Mouse (Mus musculus) c-Kit-positive CD71-positive TER-119-positive erythroid progenitor cells, embryonic 14.5 days (primary cell): ENCODE data around the gene BC048671.

ENCODE experiments used
- DNase-seq: peaks from one replicate; pipeline ENCODE4 v3.0.0-alpha.2; 2013; ENCODE audit warnings: low spot score

The BC048671 gene

DNA sequence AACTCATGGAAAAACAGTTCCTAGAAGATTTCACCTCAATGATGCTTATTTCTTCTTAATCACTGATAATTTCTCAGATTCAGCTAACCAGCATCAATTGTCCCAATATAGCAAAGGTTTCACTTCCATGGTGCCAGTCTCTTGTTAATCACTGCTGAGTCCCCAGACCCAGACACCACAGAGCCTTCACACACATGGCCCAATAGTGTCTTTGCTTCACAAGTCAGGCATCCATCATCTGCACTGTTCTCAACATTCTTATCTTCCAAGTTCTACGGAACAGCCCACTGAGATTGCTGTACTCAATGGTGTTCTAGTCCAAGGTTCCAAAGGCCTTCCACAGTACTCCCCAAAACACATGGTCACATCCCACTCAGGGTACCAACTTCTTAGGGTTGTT lies at the start of gene BC048671:
BC048671 (plus strand) TSS at position 301 of the 400 bp plus-strand sequence.
- no peak for DNase-seq

DNA sequence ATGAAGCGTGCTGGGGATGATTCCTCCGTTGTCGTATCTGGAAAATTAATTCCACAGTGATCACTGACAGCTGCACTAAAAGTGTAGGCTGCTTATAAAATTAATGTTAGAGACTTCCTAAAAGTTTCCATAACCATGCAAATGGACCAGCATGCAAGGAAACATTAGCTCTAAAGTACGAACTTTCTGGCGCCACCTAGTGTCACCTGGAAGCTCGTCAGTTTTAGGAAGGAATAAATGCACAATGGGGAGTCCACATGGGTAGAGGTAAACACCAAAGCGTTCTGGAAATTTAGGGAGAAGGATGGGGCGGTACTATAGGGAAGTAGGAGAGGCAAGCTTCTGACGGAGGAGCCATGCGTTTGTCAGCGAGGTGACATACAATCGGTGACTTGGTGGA lies 12.8 kb upstream of the BC048671 start:
- DNase-seq: no peak

DNA sequence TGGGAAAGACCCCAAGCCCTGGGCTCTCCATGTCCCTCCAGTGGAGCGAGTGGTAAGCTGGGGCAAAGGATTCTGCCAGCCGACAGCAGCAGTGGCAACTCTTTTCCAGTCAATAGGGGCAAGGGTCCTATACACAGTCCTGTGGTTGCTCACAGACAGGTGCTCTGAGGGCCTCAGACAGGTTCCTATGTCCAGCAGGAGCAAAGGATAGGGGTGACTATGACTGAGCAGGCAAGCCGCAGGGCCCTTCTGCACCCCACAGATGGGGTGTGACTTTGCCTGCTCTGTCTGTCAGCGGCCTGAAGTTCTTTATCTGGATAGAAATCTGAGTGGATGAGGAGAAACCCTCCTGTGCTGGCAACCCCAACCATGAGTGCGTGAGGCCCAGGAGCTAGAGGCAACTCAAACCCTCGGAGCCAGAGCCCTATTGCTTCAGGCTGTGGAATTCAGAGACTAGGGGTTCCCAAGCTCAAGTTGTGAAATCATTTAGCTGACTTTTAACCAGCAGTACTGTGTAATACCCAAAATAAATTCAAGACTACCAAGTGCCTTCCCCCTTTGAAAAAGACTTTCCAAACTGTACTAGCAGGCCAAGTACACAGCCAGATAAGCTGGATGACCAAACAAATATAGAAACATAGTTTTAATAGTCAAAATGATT lies 5.4 kb downstream of the BC048671 start:
- no peak for DNase-seq

DNA sequence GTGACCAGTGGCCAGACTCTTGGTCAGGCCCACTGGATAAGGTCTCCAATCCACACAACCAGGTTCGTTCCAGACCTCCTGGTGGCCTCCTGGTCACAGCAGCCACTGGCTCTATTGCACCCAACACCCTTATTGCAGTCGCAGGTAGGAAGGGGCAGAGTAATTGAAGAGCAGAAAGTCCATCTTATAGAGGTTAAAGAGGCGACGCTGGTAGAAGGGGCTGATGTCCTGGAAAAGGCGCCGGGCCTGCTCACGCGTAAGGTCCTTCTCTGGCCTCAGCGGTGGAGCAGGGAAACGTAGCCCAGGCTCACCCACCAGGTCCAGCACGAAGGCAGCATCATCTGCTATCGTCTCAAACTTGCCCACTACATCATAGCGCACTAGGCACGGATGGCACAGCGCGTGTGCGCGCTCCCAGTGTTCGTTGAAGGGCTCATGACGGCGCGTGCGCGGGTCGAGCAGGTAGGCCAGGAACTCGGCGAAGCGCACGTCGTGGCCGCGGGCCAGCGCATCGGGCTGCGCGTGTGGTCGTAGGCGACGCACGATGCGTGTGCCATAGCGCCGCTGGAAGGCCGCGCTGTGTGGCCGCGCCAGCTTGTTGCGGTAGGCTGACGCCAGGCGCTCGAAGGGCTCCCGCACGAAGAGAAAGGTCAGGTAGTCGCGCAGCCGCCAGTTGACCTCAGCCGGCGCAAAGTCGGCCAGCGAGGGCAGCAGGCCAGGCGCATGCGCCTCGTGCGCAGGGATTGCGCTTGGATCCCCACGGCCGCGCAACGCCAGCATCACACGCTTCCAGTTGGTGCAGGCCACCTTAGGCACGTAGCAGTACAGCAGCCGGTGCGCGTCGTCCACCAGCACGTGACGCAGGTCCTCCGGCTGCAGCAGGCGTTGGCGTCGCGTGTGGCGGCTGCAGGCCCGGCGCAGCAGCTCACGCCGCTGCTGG lies 8.1 kb downstream of the BC048671 start:
- DNase-seq: no peak

DNA sequence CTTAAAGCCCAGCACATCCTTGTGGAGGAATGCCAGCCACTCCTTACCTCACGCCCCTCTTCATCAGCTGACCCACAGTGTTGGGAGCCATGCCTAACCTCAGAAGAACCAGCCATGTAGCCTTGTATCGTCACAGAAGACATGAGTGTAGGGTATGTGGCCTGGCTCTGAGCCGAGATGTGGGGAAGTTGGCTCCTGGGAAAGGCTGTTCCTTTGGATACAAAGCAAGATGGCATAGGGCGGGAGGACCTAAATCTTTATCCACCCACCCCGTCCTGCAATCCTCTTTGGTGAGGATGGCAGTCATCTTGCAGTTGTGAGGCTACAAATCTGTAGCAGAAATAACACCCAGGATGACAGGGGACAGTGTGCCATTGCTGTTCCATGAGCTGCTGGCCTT lies 14.9 kb downstream of the BC048671 start:
- no peak for DNase-seq

DNA sequence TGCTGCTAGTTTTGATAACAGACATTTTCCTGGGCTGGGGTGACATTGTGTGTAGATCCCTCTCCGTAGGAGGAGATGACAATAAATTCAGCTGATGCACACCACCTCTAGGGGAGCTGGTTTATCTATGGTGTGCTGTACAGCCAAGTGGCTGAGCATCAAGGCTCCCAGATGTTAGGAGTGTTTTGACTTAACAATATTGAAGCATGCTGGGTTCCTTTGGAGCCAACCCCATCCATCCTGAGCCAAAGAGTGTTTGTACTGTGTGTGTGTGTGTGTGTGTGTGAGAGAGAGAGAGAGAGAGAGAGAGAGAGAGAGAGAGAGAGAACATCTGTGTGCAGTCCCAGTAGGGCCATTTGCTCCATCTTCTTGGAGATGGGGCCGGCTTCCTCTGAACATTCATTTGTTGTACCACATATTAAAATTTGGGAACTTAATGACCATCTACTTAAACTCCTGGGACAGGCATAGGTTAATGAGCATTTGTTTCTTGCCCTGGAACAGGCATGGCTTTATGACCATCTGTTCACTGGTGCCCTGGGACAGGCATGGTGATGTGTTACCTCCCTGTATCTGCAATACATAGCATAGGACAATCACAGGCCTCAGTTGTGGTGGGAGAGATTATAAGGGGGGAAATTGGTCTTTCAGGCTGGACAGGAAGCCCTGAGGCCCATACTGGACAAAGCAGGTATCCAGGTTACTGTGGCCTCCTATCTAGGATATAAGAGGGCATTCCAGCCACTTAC lies 16.7 kb downstream of the BC048671 start:
- DNase-seq: no peak

DNA sequence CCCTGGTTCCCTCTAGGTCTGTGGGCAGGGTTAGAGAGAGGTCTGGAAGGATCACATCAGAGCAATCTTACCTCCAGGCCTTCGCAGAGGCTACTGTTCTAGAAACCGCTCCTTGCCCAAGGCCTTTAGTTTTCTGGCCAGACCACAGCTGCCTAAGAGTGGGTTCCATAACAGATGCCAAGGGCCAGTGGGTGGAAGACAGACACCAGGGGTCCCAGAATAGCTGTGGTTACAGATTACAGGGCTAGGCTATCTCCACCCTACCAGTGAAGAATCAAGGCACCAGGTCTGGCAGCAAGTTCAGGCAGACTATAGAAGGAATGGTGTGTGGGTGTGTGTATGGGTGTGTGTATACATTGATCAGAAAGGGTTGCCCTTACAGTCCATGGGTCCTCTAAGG lies 18.0 kb downstream of the BC048671 start:
- no peak for DNase-seq

DNA sequence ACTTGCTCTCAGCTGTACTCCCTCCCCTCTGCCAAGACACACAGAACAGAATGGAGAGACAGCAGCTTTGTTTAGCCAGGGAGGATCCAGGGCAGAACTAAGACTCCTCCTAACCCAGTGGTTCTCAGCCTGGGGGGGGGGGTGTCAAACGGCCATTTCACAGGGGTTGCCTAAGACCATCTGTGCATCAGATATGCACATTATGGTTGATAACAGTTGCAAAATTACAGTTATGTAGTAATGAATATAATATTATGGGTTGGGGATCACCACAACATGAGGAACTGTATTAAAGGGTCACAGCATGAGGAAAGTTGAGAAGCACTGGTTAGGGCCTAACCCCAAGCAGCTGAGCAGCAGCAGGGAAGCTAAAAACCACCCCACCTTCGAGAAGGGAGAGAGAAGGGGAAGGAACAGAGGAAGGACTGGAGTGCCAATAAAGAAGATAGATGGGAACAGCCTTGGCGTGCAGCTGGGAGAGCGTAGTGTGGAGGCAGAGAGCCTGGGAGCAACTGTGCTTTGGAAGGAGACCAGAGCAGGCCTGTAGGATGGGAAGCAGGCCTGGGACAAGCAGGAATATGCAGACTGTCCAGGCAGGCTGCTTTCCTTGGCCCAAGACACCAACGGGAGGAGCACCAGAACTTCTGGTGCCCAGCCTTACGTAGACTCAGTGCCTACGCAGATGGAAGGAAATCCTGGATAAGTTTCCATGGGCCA lies 18.6 kb downstream of the BC048671 start:
- DNase-seq: no peak

DNA sequence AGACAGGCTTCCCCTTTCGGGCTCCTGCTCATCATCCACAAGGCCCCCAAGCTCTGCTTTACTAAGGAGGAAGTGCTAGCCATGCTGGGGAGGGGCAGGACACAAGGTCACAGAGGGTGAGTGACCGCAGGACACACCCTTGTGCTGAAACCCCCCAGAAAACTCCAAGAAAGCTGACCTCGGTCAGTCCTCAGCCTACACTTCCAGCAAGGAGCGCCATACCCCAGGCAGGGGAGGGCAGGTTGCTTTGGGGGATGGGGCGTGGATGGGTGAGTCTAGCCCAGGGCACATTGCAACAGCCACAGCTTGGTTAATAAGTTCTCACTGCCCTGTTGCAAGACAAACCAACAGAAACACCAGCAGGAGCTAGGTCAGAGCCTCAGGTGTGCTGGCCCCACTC lies 19.4 kb downstream of the BC048671 start:
- no peak for DNase-seq

DNA sequence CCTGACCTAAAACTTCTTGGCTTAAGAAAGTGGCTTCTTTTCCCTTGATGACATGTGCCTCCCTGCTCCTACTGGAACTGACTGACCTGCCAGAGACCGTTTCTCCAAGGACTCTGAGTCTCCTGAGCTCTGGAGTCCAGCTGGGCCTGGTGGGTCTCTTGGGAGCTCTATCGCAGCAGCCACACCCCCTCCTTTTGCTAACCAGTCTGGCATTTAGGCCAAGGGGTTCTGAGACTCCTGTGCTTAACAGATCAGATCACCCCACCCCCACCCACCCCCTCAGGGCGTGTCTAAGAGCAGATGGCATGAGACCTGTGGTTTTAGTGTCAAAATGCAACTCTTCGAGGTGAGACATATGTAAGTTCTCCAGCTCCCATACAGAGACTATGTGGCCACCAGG lies 20.8 kb downstream of the BC048671 start:
- no peak for DNase-seq

DNA sequence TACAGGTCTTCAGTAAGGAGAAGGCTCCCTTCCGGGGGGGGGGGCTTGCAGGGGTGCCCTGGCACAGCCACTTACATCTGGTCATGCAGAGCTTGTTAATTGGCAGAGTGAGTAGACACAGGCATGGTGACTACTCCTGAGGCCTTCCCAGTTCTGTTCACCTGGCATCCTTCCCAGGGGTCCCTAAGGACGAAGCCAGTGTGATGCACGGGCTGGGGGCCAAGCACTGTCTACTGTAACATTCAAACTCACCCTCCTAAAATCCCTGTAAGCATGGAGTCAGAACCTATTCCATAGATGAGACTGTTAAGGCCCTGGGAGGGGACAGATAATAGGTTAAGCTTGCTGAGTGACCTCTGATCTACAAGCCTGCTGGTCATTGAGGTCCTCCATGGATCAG lies 23.0 kb downstream of the BC048671 start:
- DNase-seq: no peak

DNA sequence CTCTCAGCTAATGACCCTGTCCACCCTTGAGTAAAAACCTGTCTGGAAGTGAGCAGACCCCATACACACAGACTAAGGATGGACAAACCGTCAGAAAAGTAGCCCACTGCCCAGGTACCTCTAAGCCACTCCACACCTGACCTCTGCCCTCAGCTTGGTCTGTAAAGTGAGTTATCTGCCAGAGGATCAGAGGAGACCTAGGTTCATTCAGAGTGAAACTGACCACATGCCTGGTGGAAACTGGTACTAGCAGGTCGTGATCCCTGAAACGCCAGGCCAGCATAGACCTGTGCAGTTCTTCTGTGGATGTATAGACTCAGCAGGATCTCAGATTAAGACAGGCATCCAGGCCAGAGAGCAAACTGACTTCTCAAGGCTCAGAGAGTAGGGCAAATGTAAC lies 23.4 kb downstream of the BC048671 start:
- no peak for DNase-seq

DNA sequence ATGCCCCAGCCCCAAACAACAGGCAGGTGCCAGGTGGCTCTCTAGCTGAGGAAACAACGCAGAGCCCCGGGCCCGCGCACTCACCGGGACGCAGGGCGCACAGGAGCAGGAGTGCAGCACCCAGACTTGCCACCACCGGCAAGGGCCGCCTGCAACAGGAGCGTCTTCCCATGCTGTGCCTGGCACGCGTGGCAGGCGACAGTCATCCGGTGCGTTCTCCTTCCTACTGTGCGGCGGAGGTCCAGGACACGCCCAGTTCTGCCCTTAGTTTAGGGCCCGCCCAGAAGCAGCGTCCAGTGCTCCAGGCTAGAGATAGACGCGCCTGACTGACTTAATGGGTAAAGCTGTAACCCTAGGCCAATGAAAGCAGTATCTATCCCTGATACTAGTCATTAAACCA lies 24.0 kb downstream of the BC048671 start, which contains the start of gene Chst13:
Chst13 (minus strand) TSS at position 195 of the 400 bp plus-strand sequence.
- DNase-seq: no peak

DNA sequence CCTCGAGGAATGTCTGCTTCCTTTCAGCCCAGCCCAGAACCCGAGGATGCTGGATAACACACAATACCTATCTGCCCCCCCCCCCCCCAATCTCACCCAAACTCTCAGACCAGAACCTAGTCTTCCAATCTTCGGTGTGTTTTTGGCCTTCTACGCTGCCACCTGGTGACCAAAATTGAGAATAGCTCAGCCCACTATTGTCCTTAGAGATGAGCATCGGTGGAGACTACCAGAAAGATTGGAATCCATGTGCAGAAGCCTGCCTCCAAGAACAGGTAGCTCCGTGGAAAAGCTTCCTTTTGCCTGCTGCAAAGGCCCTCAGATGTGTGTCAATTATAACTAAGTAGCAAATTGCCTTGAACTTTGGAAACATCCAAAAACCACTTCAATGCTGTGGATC lies 26.7 kb downstream of the BC048671 start:
- DNase-seq: no peak

DNA sequence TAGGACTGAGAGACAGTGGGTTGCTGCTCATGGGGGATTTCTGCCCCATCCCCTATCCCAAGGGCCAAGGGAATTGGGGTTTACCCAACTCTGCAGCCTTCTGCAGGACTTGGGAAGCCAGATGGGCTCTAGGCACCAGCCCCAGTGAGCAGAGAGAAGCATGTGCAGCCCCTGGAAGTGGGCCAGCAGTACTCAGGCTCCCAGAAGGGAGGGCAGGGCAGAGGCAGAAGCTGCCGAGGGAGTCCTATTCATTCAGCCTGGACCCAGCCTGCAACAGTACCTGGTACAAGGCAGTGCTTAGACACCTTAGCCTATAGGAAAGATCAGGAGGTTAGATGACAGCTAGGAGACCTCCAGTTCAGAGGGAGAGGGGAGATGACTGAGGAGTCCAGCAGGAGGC lies 28.9 kb downstream of the BC048671 start:
- DNase-seq: no peak

DNA sequence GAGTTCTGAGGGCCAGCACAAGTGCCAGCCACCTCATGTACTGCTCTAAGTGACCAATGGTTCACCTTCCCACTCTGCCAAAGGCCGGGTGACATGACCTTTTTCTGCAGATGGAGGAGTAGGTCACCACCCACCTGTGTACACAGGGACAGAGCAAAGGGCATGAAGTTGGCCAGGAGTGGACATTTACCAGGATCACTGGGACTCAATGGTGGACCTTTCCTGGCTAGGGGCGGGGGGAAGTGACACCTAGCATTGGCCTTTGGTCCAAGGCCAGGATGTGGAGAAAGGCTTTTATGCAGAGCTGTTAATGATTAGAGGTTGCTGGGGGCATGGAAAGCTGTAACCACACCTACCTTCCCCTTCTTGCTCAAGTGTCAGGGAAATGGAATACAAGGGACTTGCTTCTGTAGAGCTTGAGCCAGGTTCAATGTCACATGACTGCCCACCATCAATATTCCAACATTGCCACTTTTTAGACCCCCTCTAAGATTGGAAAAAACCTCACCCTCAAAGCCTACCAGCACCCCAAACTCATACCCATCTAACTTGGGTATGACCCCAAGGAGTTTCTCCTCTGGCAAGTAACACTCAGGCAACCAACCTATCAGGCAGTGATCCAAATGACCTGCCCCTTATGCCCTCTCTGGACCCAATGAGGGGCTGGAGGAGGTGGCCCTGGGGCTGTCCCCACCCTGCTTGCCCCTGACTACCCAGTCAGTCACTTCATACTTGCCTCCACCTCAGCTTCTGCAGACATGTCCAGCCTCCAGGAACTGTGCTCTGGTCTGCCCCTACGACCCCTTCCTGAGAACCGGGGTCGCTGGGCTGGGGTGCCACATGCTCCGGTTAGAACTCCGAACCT lies 31.8 kb downstream of the BC048671 start, which contains the start of gene Uroc1:
Uroc1 (plus strand) TSS at position 724 of the 865 bp plus-strand sequence.
- DNase-seq: no peak

DNA sequence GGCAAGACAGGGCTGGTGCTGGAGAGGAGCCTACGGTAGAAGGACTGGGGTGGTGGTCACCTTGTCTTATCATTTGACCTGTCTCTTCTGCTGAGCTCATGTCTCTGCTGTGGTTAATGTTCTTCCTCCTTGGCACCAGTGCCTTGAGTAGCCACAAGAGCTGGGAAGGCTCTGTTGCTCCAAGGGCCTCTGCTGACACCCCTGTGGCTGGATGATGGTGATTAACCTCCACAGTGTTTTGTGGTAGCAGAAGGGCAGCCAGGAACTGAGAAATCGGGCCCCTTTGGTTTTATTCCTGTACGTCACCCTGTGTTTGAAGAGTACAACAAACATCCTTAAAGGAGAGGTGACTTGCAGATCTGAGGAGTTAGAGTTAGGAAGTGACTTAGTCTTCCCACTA lies 33.2 kb downstream of the BC048671 start:
- no peak for DNase-seq

DNA sequence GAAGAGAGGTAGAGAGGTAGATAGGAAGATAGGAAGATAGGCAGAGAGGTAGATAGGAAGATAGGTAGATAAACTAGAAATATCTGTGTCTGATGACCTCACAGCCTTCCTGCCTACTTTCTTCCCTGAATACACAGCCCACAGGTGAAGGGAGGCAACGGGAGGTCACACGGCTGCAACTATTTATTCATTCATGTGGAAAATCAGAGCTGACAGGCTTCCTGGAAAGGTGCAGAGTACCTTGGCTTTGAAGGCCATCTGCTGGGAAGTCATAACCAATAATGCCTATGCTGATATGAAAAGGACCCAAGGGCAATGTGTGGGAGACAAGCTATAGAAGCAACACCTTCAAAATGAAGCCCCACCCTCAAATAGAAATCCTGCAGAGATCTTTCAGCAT lies 41.3 kb downstream of the BC048671 start:
- no peak for DNase-seq

DNA sequence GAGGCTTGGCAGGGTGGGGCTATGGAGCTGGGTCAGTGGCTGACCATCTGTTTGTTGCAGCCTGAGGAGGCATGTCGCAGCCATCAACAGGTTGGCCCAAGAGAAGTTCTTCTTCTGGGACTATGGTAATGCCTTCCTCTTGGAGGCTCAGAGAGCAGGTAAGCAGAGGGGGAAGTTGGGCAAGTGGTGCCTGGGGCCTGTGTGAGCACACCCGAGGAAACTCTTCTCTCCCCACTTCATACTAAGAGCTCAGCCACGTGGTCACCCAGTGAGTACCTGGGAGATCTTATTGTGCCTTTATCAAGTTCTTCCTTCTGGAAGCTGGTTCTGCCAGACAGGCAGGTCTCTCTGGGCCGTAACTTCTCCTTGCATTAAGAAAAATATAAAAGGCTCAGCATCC lies 46.2 kb downstream of the BC048671 start:
- DNase-seq: no peak

DNA sequence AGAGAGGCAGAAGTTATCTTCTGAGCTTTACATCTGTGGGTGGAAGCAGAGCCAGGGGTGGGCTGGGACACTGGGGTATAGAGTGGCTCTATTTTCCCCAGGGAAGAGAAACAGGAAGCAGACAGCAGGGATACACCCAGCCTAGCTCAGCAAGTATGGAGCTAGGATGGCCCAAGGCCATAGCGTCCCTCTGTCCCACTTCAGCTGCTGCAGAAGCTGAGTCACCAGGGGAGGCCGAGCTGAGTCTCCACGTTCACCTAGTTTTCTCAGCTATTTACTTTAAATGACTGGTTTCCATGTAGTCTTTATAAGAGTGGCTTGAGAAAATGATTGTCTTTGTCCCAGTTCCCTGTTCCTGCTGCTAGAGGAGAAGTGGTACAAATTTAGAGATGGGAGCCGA lies 47.5 kb downstream of the BC048671 start:
- no peak for DNase-seq

DNA sequence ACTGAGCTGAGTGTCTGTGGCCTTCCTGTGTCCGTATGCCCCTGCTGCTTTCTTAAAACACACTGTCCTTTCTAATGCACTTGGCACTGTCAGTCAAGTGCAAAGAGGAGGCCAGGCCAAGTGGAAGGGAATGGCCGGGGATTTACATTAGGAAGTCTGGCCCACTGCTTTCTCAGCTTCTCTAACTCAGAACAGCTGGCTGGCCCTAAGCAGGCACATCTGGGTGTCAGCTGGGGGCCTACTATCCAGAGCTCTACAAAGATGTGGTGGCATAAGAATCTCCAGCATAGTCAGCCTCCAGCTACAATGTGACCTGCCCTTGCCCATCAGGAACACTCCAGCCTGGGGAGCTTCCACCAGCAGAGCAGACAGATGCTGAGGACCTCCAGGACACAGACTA lies 49.0 kb downstream of the BC048671 start:
- no peak for DNase-seq
